Mouse (Mus musculus) spleen, adult 2 months (tissue): ENCODE measurements around the gene Mettl24.

Experiments
- CTCF ChIP-seq: fragments of 200-500 bp; IDR thresholded peaks from 2 replicates; pipeline ENCODE4 v1.5.1; 2011; ENCODE audit warnings: mild to moderate bottlenecking, inconsistent platforms; ENCODE audit not compliant: insufficient read depth, insufficient read length, insufficient replicate concordance; ENCODE audit errors: extremely low read depth
- POLR2A ChIP-seq: fragments of 200-500 bp; IDR thresholded peaks from 2 replicates; pipeline ENCODE4 v1.6.1; 2011; ENCODE audit warnings: low read depth, low read length, inconsistent platforms

GRCm38 (mm10) chr10:40668640-40669039, 14.4 kb upstream of the Mettl24 start:
- no peak for TF ChIP-seq POLR2A
- TF ChIP-seq CTCF = no peak
